Mouse (Mus musculus) ES-E14 (cell line): ENCODE data around the gene Sh3gl2. TPM values are rescaled to one million over a fixed set of nuclear protein-coding genes. Genes with fewer than 3 reads are reported as not detected.

ENCODE experiments used
- DNase-seq: peaks from one replicate; pipeline ENCODE4 v3.0.0-alpha.2; 2013; ENCODE audit warnings: low read depth, low spot score
- H3K27ac ChIP-seq: 2 replicates; pipeline ENCODE4 v1.5.1; 2012; ENCODE audit warnings: low read depth, mild to moderate bottlenecking, low read length, moderate library complexity, mixed read lengths; ENCODE audit not compliant: poor library complexity, insufficient read depth, severe bottlenecking
- H3K36me3 ChIP-seq: 2 replicates; pipeline ENCODE4 v1.6.1; 2012; ENCODE audit warnings: mild to moderate bottlenecking, low read length, moderate library complexity, mixed read lengths; ENCODE audit not compliant: control insufficient read depth, poor library complexity, insufficient read depth, severe bottlenecking
- H3K4me1 ChIP-seq, 2 experiments: fragments of 150-350 bp in 1 of 2; sonication (generic) in 1 of 2; 2 replicates each; pipeline ENCODE4 v1.6.1; 2012; ENCODE audit warnings: low read length in 2 of 2, mild to moderate bottlenecking in 1 of 2, mixed read lengths in 1 of 2; ENCODE audit not compliant: control insufficient read depth in 2 of 2, insufficient read depth in 2 of 2, poor library complexity in 1 of 2
- H3K4me3 ChIP-seq, 2 experiments: fragments of 150-350 bp in 1 of 2; sonication (generic) in 1 of 2; 2 replicates each; pipeline ENCODE4 v1.5.1; 2012; ENCODE audit warnings: low read length in 2 of 2, low read depth in 1 of 2, mild to moderate bottlenecking in 1 of 2, mixed read lengths in 1 of 2; ENCODE audit not compliant: insufficient read depth in 1 of 2, poor library complexity in 1 of 2, severe bottlenecking in 1 of 2
- H3K9ac ChIP-seq: 2 replicates; pipeline ENCODE4 v1.6.1; 2012; ENCODE audit warnings: low read depth, mild to moderate bottlenecking, low read length, mixed read lengths; ENCODE audit not compliant: poor library complexity, insufficient read depth, severe bottlenecking
- H3K9me3 ChIP-seq: fragments of 150-350 bp; sonication (generic); 2 replicates; pipeline ENCODE4 v1.6.1; 2012; ENCODE audit warnings: low read depth, mild to moderate bottlenecking, low read length; ENCODE audit not compliant: control insufficient read depth, insufficient read depth
- CHD2 ChIP-seq: IDR thresholded peaks from 2 replicates; pipeline ENCODE4 v1.6.1; 2014; ENCODE audit warnings: mild to moderate bottlenecking, low read depth, low read length, inconsistent platforms
- HCFC1 ChIP-seq: IDR thresholded peaks from 2 replicates; pipeline ENCODE4 v1.6.1; 2012; ENCODE audit warnings: low read length, inconsistent platforms, borderline replicate concordance; ENCODE audit not compliant: insufficient read depth
- MAFK ChIP-seq: IDR thresholded peaks from 2 replicates; pipeline ENCODE4 v1.6.1; 2014; ENCODE audit warnings: mild to moderate bottlenecking, low read depth, low read length, inconsistent platforms; ENCODE audit not compliant: insufficient read depth
- ZC3H11A ChIP-seq: IDR thresholded peaks from 2 replicates; pipeline ENCODE4 v1.6.1; 2012; ENCODE audit warnings: low read depth, mild to moderate bottlenecking, inconsistent platforms, low read length, borderline replicate concordance
- ZNF384 ChIP-seq: IDR thresholded peaks from 2 replicates; pipeline ENCODE4 v1.6.1; 2012; ENCODE audit warnings: low read depth, low read length, inconsistent platforms
- in situ Hi-C, 2 experiments: fragments of 600-800 bp; cut with MboI; formaldehyde crosslinking; loops; one replicate each; pipeline ENCODE4 v1.15.1; 2025; ENCODE audit warnings: low sequenced_read_pairs in 2 of 2, inconsistent platforms in 1 of 2; ENCODE audit not compliant: unreplicated experiment in 2 of 2
- total RNA-seq: library from RNA; depleted of rRNA; stranded (reverse); fragments of 300-350 nt; gene quantifications from 2 replicates; pipeline ENCODE4 v1.2.3, GENCODE M21; 2012

Gene Sh3gl2
- total RNA-seq, 1 experiment: 12.1 TPM

GRCm38 (mm10) chr4:85283151-85283550 lies 78.2 kb downstream of the Sh3gl2 start:
- peak overlapping the region; percentile 22 to 58; a peak in 3 of 4 replicates for H3K4me3 ChIP-seq
- H3K36me3 ChIP-seq: no peaks in the 10 kb centered on the region
- no peaks in the 10 kb centered on the region for H3K9me3 ChIP-seq
- H3K27ac ChIP-seq: no peak overlapping the region; the same call in 1 of the 2 replicates
- H3K4me1 ChIP-seq: peaks cover 0 to 2% of the 10 kb centered on the region in 2 experiments; a peak in 1 of 4 replicates
- TF ChIP-seq MAFK (no peak), CHD2 (no peak), ZNF384 (no peak), HCFC1 (no peak), ZC3H11A (no peak)
- DNase-seq: peak; percentile 58
- in situ Hi-C loops: no loop called here
- H3K9ac ChIP-seq: no peak overlapping the region

- H3K4me3 ChIP-seq: no peak overlapping the region
- in situ Hi-C loops: no loop called here
- H3K27ac ChIP-seq: no peak overlapping the region; the same call in 1 of the 2 replicates
- H3K9ac ChIP-seq: no peak overlapping the region
- TF ChIP-seq ZNF384: no peak
- TF ChIP-seq ZC3H11A: no peak
- TF ChIP-seq HCFC1: no peak
- no peak for TF ChIP-seq CHD2
- TF ChIP-seq MAFK: no peak
- H3K9me3 ChIP-seq: no peaks in the 10 kb centered on the region
- DNase-seq: no peak
- H3K36me3 ChIP-seq: no peaks in the 10 kb centered on the region
- peaks cover 3 to 5% of the 10 kb centered on the region in 2 experiments; a peak in 1 of 4 replicates for H3K4me1 ChIP-seq
Observed at GRCm38 (mm10) chr4:85289990-85290389, 85.1 kb downstream of the Sh3gl2 start.

- peaks cover 3 to 5% of the 10 kb centered on the region in 2 experiments; a peak in 1 of 4 replicates for H3K4me1 ChIP-seq
- TF ChIP-seq ZC3H11A (no peak), CHD2 (no peak)
- H3K9me3 ChIP-seq: no peaks in the 10 kb centered on the region
- H3K36me3 ChIP-seq: no peaks in the 10 kb centered on the region
- no peak for DNase-seq
- in situ Hi-C loops: no loop called here
- no peak overlapping the region for H3K4me3 ChIP-seq
- no peak overlapping the region for H3K9ac ChIP-seq
- H3K27ac ChIP-seq: no peak overlapping the region
Observed at GRCm38 (mm10) chr4:85291296-85291695, 86.4 kb downstream of the Sh3gl2 start.

- TF ChIP-seq MAFK: 0 out of 2 replicates have a peak, but pooled peaks have one; percentile 27
- no peak for TF ChIP-seq ZNF384
- H3K36me3 ChIP-seq: no peaks in the 10 kb centered on the region
- no peak overlapping the region for H3K9ac ChIP-seq
- peaks cover 3 to 5% of the 10 kb centered on the region in 2 experiments; a peak in 1 of 4 replicates for H3K4me1 ChIP-seq
- H3K27ac ChIP-seq: no peak overlapping the region
- H3K4me3 ChIP-seq: no peak overlapping the region
- no peaks in the 10 kb centered on the region for H3K9me3 ChIP-seq
- DNase-seq: no peak
- in situ Hi-C loops: no loop called here
Observed at GRCm38 (mm10) chr4:85293368-85293767, 88.4 kb downstream of the Sh3gl2 start.
